Mouse (Mus musculus) thymus, postnatal 14 days (tissue): ENCODE data around the gene Nsmce4a.
A peak's percentile ranks its signal among the peaks of the same experiment; 100 is the strongest.
"Not testable (repeated sequence)": the region's sequence is repeated elsewhere in the genome, so short reads cannot be mapped to it uniquely, and the experiment has no call there.

Experiments
- DNase-seq: peaks from one replicate; pipeline ENCODE4 v3.0.0; 2021

Gene Nsmce4a

GRCm38 (mm10) chr7:130533316-130534260 lies 39.3 kb downstream of the Nsmce4a start:
- DNase-seq: peak; percentile 82

GRCm38 (mm10) chr7:130531138-130531537 lies 41.8 kb downstream of the Nsmce4a start:
- not testable (repeated sequence) for DNase-seq

GRCm38 (mm10) chr7:130527306-130527705 lies 45.6 kb downstream of the Nsmce4a start:
- no peak for DNase-seq

- DNase-seq: no peak
These were observed 49.5 kb downstream of the Nsmce4a start for GRCm38 (mm10) chr7:130523451-130523850.

- DNase-seq: no peak
These were observed 52.0 kb downstream of the Nsmce4a start for GRCm38 (mm10) chr7:130520812-130521422.

GRCm38 (mm10) chr7:130520049-130520425 lies 52.9 kb downstream of the Nsmce4a start, which contains the start of gene Ate1:
TSS of gene Ate1 (minus strand) at chr7:130520369.
- no peak for DNase-seq

- peak; percentile 98 for DNase-seq
These were observed 53.5 kb downstream of the Nsmce4a start for GRCm38 (mm10) chr7:130519096-130520048.

- peak; percentile 24 for DNase-seq
These were observed 54.5 kb downstream of the Nsmce4a start for GRCm38 (mm10) chr7:130518213-130519095.

GRCm38 (mm10) chr7:130510243-130510642 lies 62.7 kb downstream of the Nsmce4a start:
- no peak for DNase-seq

GRCm38 (mm10) chr7:130503006-130503405 lies 69.9 kb downstream of the Nsmce4a start:
- no peak for DNase-seq

- DNase-seq: no peak
These were observed 71.4 kb downstream of the Nsmce4a start for GRCm38 (mm10) chr7:130501499-130501898.

GRCm38 (mm10) chr7:130493346-130493745 lies 79.6 kb downstream of the Nsmce4a start:
- no peak for DNase-seq

- no peak for DNase-seq
These were observed 80.9 kb downstream of the Nsmce4a start for GRCm38 (mm10) chr7:130492026-130492425.
